In the genomic region with DNA sequence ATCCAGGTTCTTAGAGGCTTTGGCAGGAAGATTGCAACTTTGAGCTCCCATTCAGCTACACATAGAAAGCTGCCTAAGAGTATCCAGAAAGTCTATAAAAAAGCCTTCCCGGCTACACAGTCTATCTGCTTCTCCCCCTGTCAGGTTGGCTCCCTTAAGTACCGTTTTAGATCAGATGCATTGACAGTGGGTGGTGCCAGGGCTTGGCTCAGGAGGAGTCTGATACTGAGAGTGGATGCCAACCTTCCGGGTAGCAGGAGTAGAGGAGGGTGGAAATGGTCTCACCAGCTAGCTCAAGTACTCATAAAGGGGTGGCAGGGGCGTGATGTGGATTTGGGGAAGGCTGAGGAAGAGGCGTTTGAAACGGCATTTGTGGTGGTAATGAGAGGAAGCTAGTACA, we compare ENCODE assay signal across 14 mouse cellular contexts. TPM values are rescaled to one million over a fixed set of nuclear protein-coding genes. Genes with fewer than 3 reads are reported as not detected.
"Had no signal": no experiment of that assay in that cellular context is flagged by ENCODE, and none has a peak within 500 bp of the region (broad histone marks: within the 10 kb centered on the region; RNA-seq: fewer than 3 reads in every experiment).

No protein-coding gene starts in this region.

- H3K9ac ChIP-seq: limb, embryonic 13.5 days; liver, embryonic 14.5 days; midbrain, embryonic 12.5 days; neural tube, embryonic 13.5 days had no signal

- ATAC-seq: midbrain, embryonic 16.5 days had no signal

- H3K9me3 ChIP-seq: midbrain, embryonic 12.5 days; neural tube, embryonic 13.5 days had no signal

- DNase-seq: left cerebral cortex, postnatal 4 days; lung, adult 18-20 months; retina, postnatal 1 day; right cerebral cortex, postnatal 14 days; thymus, adult 18-20 months; thymus, postnatal 14 days had no signal

- H3K27ac ChIP-seq: kidney, postnatal 0 days; limb, embryonic 13.5 days; liver, embryonic 14.5 days; midbrain, embryonic 12.5 days; neural tube, embryonic 13.5 days; stomach, postnatal 0 days had no signal

- H3K4me3 ChIP-seq: limb, embryonic 13.5 days; midbrain, embryonic 12.5 days; neural tube, embryonic 13.5 days had no signal

- H3K4me2 ChIP-seq: limb, embryonic 13.5 days; midbrain, embryonic 12.5 days; neural tube, embryonic 13.5 days had no signal

RNA-seq across cellular contexts. Expression of a gene that starts 7.0 kb away (rescaled TPM):
- polyA plus RNA-seq: liver, adult 2 months had no signal
